Mouse (Mus musculus): ENCODE results near the gene Pld5.

The Pld5 gene

GRCm38 (mm10) chr1:176174971-176175370 lies 100.1 kb downstream of the Pld5 start:
- no peak for DNase-seq (ENCODE audit: low read depth in 2 of 2, low spot score in 2 of 2)

- no peak for DNase-seq (ENCODE audit: low read depth in 2 of 2, low spot score in 2 of 2)
These were observed 107.3 kb downstream of the Pld5 start for GRCm38 (mm10) chr1:176167784-176168183.

- no peak for DNase-seq (ENCODE audit: low read depth in 2 of 2, low spot score in 2 of 2)
These were observed 108.0 kb downstream of the Pld5 start for GRCm38 (mm10) chr1:176167114-176167513.

- DNase-seq (ENCODE audit: low read depth in 2 of 2, low spot score in 2 of 2), result no peak
These were observed 129.8 kb downstream of the Pld5 start for GRCm38 (mm10) chr1:176145306-176145705.

GRCm38 (mm10) chr1:176134379-176134778 lies 140.7 kb downstream of the Pld5 start:
- DNase-seq (ENCODE audit: low read depth in 2 of 2, low spot score in 2 of 2), result no peak

GRCm38 (mm10) chr1:176125771-176126170 lies 149.3 kb downstream of the Pld5 start:
- no peak for DNase-seq (ENCODE audit: low read depth in 2 of 2, low spot score in 2 of 2)

GRCm38 (mm10) chr1:176124441-176124840 lies 150.7 kb downstream of the Pld5 start:
- no peak for DNase-seq (ENCODE audit: low read depth in 2 of 2, low spot score in 2 of 2)

DNA sequence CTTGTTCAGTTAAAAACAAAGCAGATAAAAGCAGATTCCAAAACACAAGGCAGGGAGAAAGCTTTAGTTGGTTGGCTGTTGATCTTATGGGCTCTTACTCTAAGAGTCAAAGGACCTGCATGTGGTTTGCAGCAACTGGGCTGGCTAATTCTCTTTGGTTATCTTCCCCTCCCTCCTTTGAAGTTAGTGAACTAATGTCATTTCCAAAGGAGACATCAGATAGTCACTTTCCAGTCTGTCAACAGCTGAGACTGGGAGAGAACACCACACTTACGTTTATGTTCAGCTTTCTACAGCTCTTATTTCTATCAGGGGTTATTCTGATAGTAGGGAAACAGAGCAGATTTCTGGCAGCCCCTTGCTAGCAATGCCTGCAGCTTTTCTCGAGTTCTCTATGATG lies 151.3 kb downstream of the Pld5 start:
- no peak for DNase-seq (ENCODE audit: low read depth in 2 of 2, low spot score in 2 of 2)

GRCm38 (mm10) chr1:176115604-176116003 lies 159.5 kb downstream of the Pld5 start:
- no peak for DNase-seq (ENCODE audit: low read depth in 2 of 2, low spot score in 2 of 2)

- no peak for DNase-seq (ENCODE audit: low read depth in 2 of 2, low spot score in 2 of 2)
These were observed 176.3 kb downstream of the Pld5 start for GRCm38 (mm10) chr1:176098685-176099320.

DNA sequence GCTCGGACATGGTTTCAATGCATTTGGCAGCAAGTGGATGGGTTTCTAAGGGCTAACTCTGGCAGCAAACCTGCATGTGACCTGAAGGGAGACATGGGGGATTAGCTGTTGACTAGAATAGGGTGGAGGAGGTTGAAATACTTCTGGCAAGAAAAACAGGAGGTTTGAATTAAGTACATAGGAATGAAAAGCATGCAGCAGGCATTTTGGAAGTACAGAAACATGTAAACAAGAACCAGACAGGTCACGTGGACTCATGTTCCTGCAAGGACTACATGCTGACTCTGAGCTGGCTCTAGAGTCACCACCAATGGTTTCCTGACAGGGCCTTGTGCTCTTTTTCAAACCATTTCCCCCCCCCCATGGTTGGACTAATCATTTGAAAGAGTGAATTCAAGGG lies 183.0 kb downstream of the Pld5 start:
- no peak for DNase-seq (ENCODE audit: low read depth in 2 of 2, low spot score in 2 of 2)

DNA sequence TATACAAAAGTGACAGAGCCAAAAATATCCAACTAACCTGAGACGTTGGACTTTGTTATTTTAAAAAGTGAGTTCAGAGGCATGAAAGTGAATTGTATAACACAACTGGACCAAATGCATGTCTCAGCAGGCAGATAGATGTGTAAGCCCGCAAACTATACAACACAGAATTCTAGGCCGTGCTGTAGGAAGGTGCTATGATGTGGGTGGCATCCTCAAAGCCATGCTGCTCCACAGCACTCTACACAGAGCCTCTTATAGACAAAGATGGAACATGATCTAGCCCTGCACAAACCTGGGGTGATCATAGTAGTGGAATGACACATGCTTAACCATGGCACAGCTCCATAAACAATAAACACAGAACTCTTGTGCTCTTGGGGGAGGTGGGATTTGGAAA lies 185.7 kb downstream of the Pld5 start:
- DNase-seq (ENCODE audit: low read depth in 2 of 2, low spot score in 2 of 2), result no peak

GRCm38 (mm10) chr1:176085952-176086648 lies 189.0 kb downstream of the Pld5 start:
- DNase-seq (ENCODE audit: low read depth in 2 of 2, low spot score in 2 of 2), result no peak

DNA sequence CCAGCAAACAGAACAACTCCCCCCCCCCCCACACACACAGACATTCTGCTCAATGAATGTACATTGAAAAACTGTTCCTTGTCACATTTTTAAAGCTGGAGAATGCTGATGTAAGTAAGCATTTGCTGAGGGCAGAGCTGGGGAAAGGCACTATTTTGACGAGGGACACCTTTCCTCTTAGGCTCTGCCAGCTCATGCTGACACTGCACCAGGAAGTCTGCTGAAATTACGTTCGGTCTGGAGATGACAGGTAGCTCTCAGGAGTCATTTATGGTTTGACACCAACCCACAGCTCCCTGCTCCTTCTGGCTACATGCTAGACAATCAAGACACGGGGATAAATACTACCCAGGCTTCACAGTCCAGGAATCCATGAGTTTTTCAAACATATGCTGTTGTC lies 192.8 kb downstream of the Pld5 start:
- DNase-seq (ENCODE audit: low read depth in 2 of 2, low spot score in 2 of 2), result no peak

- DNase-seq (ENCODE audit: low read depth in 2 of 2, low spot score in 2 of 2), result no peak
These were observed 194.1 kb downstream of the Pld5 start for GRCm38 (mm10) chr1:176080969-176081368.

- no peak for DNase-seq (ENCODE audit: low read depth in 2 of 2, low spot score in 2 of 2)
These were observed 196.7 kb downstream of the Pld5 start for GRCm38 (mm10) chr1:176078410-176078809.

DNA sequence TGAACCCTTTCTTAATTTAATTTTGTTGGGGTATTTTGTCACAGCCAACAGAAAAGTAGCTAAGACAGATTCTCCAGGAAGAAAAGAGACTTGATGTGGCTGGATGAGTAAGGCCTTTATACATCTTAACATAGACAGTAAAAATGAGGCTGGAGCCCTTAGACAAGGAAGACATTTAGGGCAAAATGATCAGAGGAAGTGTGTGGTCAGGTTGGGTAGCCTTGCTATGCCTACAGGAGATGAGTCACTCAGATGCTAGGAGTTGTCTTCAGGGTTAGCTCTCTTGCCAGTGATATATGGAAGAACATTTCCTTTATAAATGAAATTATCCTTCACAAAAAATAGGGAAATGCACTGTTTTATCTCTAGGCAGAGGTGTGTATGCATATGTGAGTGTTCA lies 198.3 kb downstream of the Pld5 start:
- no peak for DNase-seq (ENCODE audit: low read depth in 2 of 2, low spot score in 2 of 2)

GRCm38 (mm10) chr1:176075810-176076209 lies 199.3 kb downstream of the Pld5 start:
- no peak for DNase-seq (ENCODE audit: low read depth in 2 of 2, low spot score in 2 of 2)

DNA sequence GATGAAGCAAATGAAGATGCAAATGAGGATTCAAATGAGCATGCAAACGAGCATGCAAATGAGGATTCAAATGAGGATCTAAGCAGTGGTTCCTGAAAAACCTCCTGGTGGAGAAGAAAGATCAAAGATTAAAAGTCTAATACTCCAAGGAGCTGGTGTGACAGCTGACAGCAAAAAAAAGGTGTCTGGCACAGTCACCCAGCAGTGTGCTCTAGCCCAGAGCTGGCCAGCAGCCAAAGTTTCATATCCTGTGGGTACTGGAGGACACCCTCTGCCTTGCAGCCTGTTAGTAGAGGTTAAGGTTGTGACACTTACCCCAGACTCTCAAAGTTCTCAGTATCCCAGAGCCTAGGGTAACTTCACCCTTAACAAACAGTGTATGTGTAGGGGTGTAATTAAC lies 199.7 kb downstream of the Pld5 start:
- DNase-seq (ENCODE audit: low read depth in 2 of 2, low spot score in 2 of 2), result no peak

GRCm38 (mm10) chr1:176074526-176074925 lies 200.6 kb downstream of the Pld5 start:
- no peak for DNase-seq (ENCODE audit: low read depth in 2 of 2, low spot score in 2 of 2)

- DNase-seq (ENCODE audit: low read depth in 2 of 2, low spot score in 2 of 2), result no peak
These were observed 209.8 kb downstream of the Pld5 start for GRCm38 (mm10) chr1:176065281-176065680.

DNA sequence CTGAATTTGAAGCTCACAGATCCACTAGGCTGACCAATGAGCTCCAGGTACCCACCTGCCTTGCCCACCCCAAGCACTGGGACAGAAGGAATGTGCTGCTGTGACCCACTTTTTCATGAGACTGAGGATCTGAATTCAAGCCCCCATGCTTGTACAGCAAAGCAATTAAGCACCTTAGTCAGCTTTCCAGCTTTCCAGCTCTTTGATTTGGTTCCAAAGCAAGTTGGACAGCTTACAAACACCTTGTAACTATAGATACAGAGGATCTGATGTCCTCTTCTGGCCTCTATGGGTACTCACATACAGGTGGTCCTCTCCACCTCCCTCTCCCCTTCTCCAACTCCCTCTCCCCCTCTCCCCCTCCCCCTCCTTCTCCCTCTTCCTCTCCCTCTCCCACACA lies 210.6 kb downstream of the Pld5 start:
- DNase-seq (ENCODE audit: low read depth in 2 of 2, low spot score in 2 of 2), result no peak

DNA sequence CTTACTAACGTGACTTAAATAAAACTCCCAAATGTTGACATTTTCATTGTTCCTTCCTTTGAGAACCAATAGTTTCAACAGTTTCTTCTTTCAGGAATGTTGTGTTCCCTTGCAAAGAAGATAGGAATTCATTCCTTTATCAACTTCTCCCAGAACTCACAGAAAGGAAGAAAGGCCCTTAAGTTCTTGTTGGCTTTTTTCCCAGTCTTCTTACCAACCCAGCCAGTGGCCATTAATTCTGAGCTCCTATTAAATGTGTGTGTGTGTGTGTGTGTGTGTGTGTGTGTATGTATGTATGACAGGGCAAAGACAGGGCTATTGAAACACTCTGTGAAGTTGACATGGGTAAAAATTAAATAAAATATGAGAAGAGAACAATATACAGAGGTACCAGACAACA lies 221.5 kb downstream of the Pld5 start:
- DNase-seq (ENCODE audit: low read depth in 2 of 2, low spot score in 2 of 2), result no peak

All from CD8-positive naive resting alpha-beta T cell, adult 2 months (primary cell).